Mouse (Mus musculus): ENCODE results near the gene Cfap299.

GRCm38 (mm10) chr5:98376799-98377090 is 47.6 kb downstream of the Cfap299 start:
- TF ChIP-seq POLR2A (IDR thresholded peaks at IDR 0.05; ENCODE audit: borderline replicate concordance, extremely low read depth, insufficient read depth, insufficient read length, poor library complexity, severe bottlenecking) (no peak), CTCF (IDR thresholded peaks at IDR 0.05; ENCODE audit: borderline replicate concordance, extremely low read depth, insufficient read depth, insufficient read length) (no peak)

Data from brain, embryonic 14.5 days (tissue).